Mouse (Mus musculus) limb, embryonic 14.5 days (tissue): ENCODE measurements at regions not wholly inside any gene's neighbourhood (a gene's known extent, or its start where the extent isn't known, plus 50 kb on each side); places are given as distances from the start of the nearest gene placed in this dataset.
"Not testable (repeated sequence)": the region's sequence is repeated elsewhere in the genome, so short reads cannot be mapped to it uniquely, and the experiment has no call there.

Source experiments
- ATAC-seq: fragments of 200-750 bp; cut with Nextera tagmentation; 2 replicates; pipeline ENCODE4 v1.8.0; 2017; ENCODE audit warnings: low read depth, moderate number of reproducible peaks, moderate TSS enrichment; ENCODE audit not compliant: low FRiP score
- DNase-seq: peaks from one replicate; pipeline ENCODE4 v3.0.0-alpha.2; 2015; ENCODE audit warnings: low spot score
- H3K27ac ChIP-seq: fragments of 300-500 bp; sonication (generic); replicated peaks from 2 replicates; pipeline ENCODE4 v1.5.1; 2014; ENCODE audit warnings: low read depth, mild to moderate bottlenecking, low read length, moderate library complexity, mixed read lengths
- H3K27me3 ChIP-seq: fragments of 300-500 bp; sonication (generic); 2 replicates; pipeline ENCODE4 v1.6.1; 2014; ENCODE audit warnings: low read length, mixed read lengths; ENCODE audit not compliant: control insufficient read depth, insufficient read depth
- H3K36me3 ChIP-seq: fragments of 300-500 bp; sonication (generic); 2 replicates; pipeline ENCODE4 v1.6.1; 2014; ENCODE audit warnings: mild to moderate bottlenecking, low read length, moderate library complexity, mixed read lengths; ENCODE audit not compliant: control insufficient read depth, insufficient read depth
- H3K4me1 ChIP-seq: fragments of 300-500 bp; sonication (generic); 2 replicates; pipeline ENCODE4 v1.6.1; 2014; ENCODE audit warnings: antibody characterized with exemption, low read length, mixed read lengths; ENCODE audit not compliant: control insufficient read depth, insufficient read depth
- H3K4me2 ChIP-seq: fragments of 300-500 bp; sonication (generic); replicated peaks from 2 replicates; pipeline ENCODE4 v1.6.1; 2014; ENCODE audit warnings: low read depth, mild to moderate bottlenecking, low read length, moderate library complexity; ENCODE audit not compliant: severe bottlenecking
- H3K4me3 ChIP-seq: fragments of 300-500 bp; sonication (generic); replicated peaks from 2 replicates; pipeline ENCODE4 v1.5.1; 2014; ENCODE audit warnings: low read length
- H3K9ac ChIP-seq: fragments of 300-500 bp; sonication (generic); 2 replicates; pipeline ENCODE4 v1.6.1; 2014; ENCODE audit warnings: mild to moderate bottlenecking, low read depth, low read length, moderate library complexity; ENCODE audit not compliant: severe bottlenecking
- H3K9me3 ChIP-seq: fragments of 300-500 bp; sonication (generic); 2 replicates; pipeline ENCODE4 v1.6.1; 2016; ENCODE audit warnings: low read length; ENCODE audit not compliant: control insufficient read depth
- POLR2A ChIP-seq: fragments of 200-500 bp; IDR thresholded peaks from 2 replicates; pipeline ENCODE4 v1.8.0; 2012; ENCODE audit warnings: inconsistent platforms, mild to moderate bottlenecking, moderate library complexity, borderline replicate concordance; ENCODE audit not compliant: insufficient read depth, insufficient read length; ENCODE audit errors: extremely low read depth
- whole genome bisulfite sequencing: fragments of 180-500 bp; shearing (Covaris S2); extraction: QIAGEN DNeasy Blood & Tissue Kit; methylation state at CpG from one replicate; pipeline ENCODE4 v1.1.7; 2014; 5-methylcytosine and 5-hydroxymethylcytosine counted together

- Histone ChIP-seq H3K27me3 (no peaks in the 10 kb centered on the region), H3K9ac (no peak overlapping the region), H3K27ac (no peak overlapping the region), H3K36me3 (no peaks in the 10 kb centered on the region), H3K4me2 (no peak overlapping the region), H3K9me3 (no peaks in the 10 kb centered on the region), H3K4me1 (no peaks in the 10 kb centered on the region), H3K4me3 (no peak overlapping the region)
- TF ChIP-seq POLR2A: no peak
- ATAC-seq (no peak), DNase-seq (no peak)
- 64% methylated on average over 4 of the region's 4 CpGs for WGBS
Observed at GRCm38 (mm10) chr15:38425506-38425905, 1000.2 kb downstream of the 4930447A16Rik start.

GRCm38 (mm10) chr15:38427966-38428365 is 1002.6 kb downstream of the 4930447A16Rik start:
- WGBS: 53% methylated on average over 1 of the region's 1 CpGs
- Histone ChIP-seq H3K9me3 (no peaks in the 10 kb centered on the region), H3K4me1 (0 out of 2 replicates have a peak, but pooled peaks cover 3% of the 10 kb centered on the region), H3K36me3 (no peaks in the 10 kb centered on the region), H3K9ac (no peak overlapping the region), H3K4me3 (no peak overlapping the region), H3K27ac (no peak overlapping the region), H3K27me3 (no peaks in the 10 kb centered on the region), H3K4me2 (no peak overlapping the region)
- TF ChIP-seq POLR2A: no peak
- DNase-seq (no peak), ATAC-seq (no peak)

GRCm38 (mm10) chr15:38431668-38432067 is 1006.3 kb downstream of the 4930447A16Rik start:
- whole genome bisulfite sequencing: 52% methylated on average over 2 of the region's 2 CpGs
- DNase-seq: no peak

GRCm38 (mm10) chr15:38433386-38433785 is 1008.0 kb downstream of the 4930447A16Rik start:
- H3K4me3 ChIP-seq: no peak overlapping the region
- no peak for DNase-seq
- H3K9me3 ChIP-seq: 0 out of 2 replicates have a peak, but pooled peaks cover 5% of the 10 kb centered on the region
- 0 out of 2 replicates have a peak, but pooled peaks cover 3% of the 10 kb centered on the region for H3K4me1 ChIP-seq
- no peak overlapping the region for H3K9ac ChIP-seq
- WGBS: 84% methylated on average over 7 of the region's 7 CpGs
- H3K4me2 ChIP-seq: no peak overlapping the region
- ATAC-seq: no peak
- H3K36me3 ChIP-seq: no peaks in the 10 kb centered on the region
- no peak for TF ChIP-seq POLR2A
- no peaks in the 10 kb centered on the region for H3K27me3 ChIP-seq
- no peak overlapping the region for H3K27ac ChIP-seq

More at GRCm38 (mm10) chr15:38431668-38432067, 1006.3 kb downstream of the 4930447A16Rik start:
- 0 out of 2 replicates have a peak, but pooled peaks cover 3% of the 10 kb centered on the region for H3K4me1 ChIP-seq
- no peak for TF ChIP-seq POLR2A
- no peak overlapping the region for H3K4me3 ChIP-seq
- H3K36me3 ChIP-seq: no peaks in the 10 kb centered on the region
- no peak for ATAC-seq
- H3K27ac ChIP-seq: no peak overlapping the region
- no peak overlapping the region for H3K4me2 ChIP-seq
- 0 out of 2 replicates have a peak, but pooled peaks cover 5% of the 10 kb centered on the region for H3K9me3 ChIP-seq
- no peaks in the 10 kb centered on the region for H3K27me3 ChIP-seq
- H3K9ac ChIP-seq: no peak overlapping the region

GRCm38 (mm10) chr15:38434239-38434638 is 1008.9 kb downstream of the 4930447A16Rik start:
- not testable (repeated sequence) for H3K9me3 ChIP-seq, H3K27ac ChIP-seq, H3K4me1 ChIP-seq, H3K4me3 ChIP-seq, DNase-seq, H3K9ac ChIP-seq, H3K36me3 ChIP-seq, H3K4me2 ChIP-seq, ATAC-seq, H3K27me3 ChIP-seq
- 93% methylated on average over 2 of the region's 2 CpGs for WGBS
